Mouse (Mus musculus): ENCODE results near the gene B3gnt7. TPM values are rescaled to one million over a fixed set of nuclear protein-coding genes. Genes with fewer than 3 reads are reported as not detected.

The B3gnt7 gene
- total and polyA plus RNA-seq, 2 experiments from 2014 or later: 14.5 to 15.0 TPM

GRCm38 (mm10) chr1:86294472-86294871, 8.2 kb upstream of the B3gnt7 start:
- no peak for TF ChIP-seq CTCF (IDR thresholded peaks at IDR 0.05)
- DNase-seq (ENCODE audit: low spot score) (peak; percentile 54), ATAC-seq (ENCODE audit: low FRiP score) (peak; percentile 70; the same call in 1 of the 2 replicates)
- no peak overlapping the region for H3K4me2 ChIP-seq (ENCODE audit: low read depth, low read length, poor library complexity, severe bottlenecking)
- H3K9ac ChIP-seq (replicated peaks; ENCODE audit: low read length, poor library complexity, severe bottlenecking): no peak overlapping the region
- no peak overlapping the region for H3K27ac ChIP-seq (ENCODE audit: low read depth, low read length)
- 22% methylated on average over 4 of the region's 4 CpGs for WGBS
- H3K27me3 ChIP-seq (ENCODE audit: insufficient read depth, low read length): no peaks in the 10 kb centered on the region
- H3K36me3 ChIP-seq (ENCODE audit: insufficient read depth, low read length): no peaks in the 10 kb centered on the region
- H3K4me3 ChIP-seq (ENCODE audit: low read depth, low read length): no peak overlapping the region
- H3K9me3 ChIP-seq (ENCODE audit: low read length): no peaks in the 10 kb centered on the region
- H3K4me1 ChIP-seq (ENCODE audit: insufficient read depth, low read length): no peaks in the 10 kb centered on the region

- H3K4me2 ChIP-seq (ENCODE audit: low read depth, low read length, poor library complexity, severe bottlenecking): no peak overlapping the region
- H3K27me3 ChIP-seq (ENCODE audit: insufficient read depth, low read length): no peaks in the 10 kb centered on the region
- TF ChIP-seq CTCF (IDR thresholded peaks at IDR 0.05): no peak
- H3K9ac ChIP-seq (replicated peaks; ENCODE audit: low read length, poor library complexity, severe bottlenecking): no peak overlapping the region
- no peaks in the 10 kb centered on the region for H3K36me3 ChIP-seq (ENCODE audit: insufficient read depth, low read length)
- no peak for DNase-seq (ENCODE audit: low spot score)
- H3K9me3 ChIP-seq (ENCODE audit: low read length): no peaks in the 10 kb centered on the region
- WGBS: 44% methylated on average over 2 of the region's 2 CpGs
- peaks cover 5% of the 10 kb centered on the region; the same call in 1 of the 2 replicates for H3K4me1 ChIP-seq (ENCODE audit: insufficient read depth, low read length)
- ATAC-seq (ENCODE audit: low FRiP score): no peak
- no peak overlapping the region for H3K27ac ChIP-seq (ENCODE audit: low read depth, low read length)
- H3K4me3 ChIP-seq (ENCODE audit: low read depth, low read length): no peak overlapping the region
These were observed 2.5 kb upstream of the B3gnt7 start for GRCm38 (mm10) chr1:86300093-86300492.

- Histone ChIP-seq H3K9me3 (ENCODE audit: low read length) (no peaks in the 10 kb centered on the region), H3K27ac (ENCODE audit: low read depth, low read length) (no peak overlapping the region), H3K4me1 (ENCODE audit: insufficient read depth, low read length) (peaks cover 5% of the 10 kb centered on the region; the same call in 1 of the 2 replicates), H3K36me3 (ENCODE audit: insufficient read depth, low read length) (peaks cover under 1% of the 10 kb centered on the region; the same call in 1 of the 2 replicates), H3K4me3 (ENCODE audit: low read depth, low read length) (no peak overlapping the region), H3K27me3 (ENCODE audit: insufficient read depth, low read length) (no peaks in the 10 kb centered on the region), H3K4me2 (ENCODE audit: low read depth, low read length, poor library complexity, severe bottlenecking) (no peak overlapping the region), H3K9ac (replicated peaks; ENCODE audit: low read length, poor library complexity, severe bottlenecking) (no peak overlapping the region)
- TF ChIP-seq CTCF (IDR thresholded peaks at IDR 0.05): no peak
- no peak for ATAC-seq (ENCODE audit: low FRiP score)
- WGBS: 53% methylated on average over 7 of the region's 7 CpGs
- DNase-seq (ENCODE audit: low spot score): no peak
These were observed 1.9 kb upstream of the B3gnt7 start for GRCm38 (mm10) chr1:86300731-86301130.

- no peak for ATAC-seq (ENCODE audit: low FRiP score)
- Histone ChIP-seq H3K9ac (replicated peaks; ENCODE audit: low read length, poor library complexity, severe bottlenecking) (no peak overlapping the region), H3K4me1 (ENCODE audit: insufficient read depth, low read length) (peaks cover 5% of the 10 kb centered on the region; the same call in 1 of the 2 replicates), H3K27me3 (ENCODE audit: insufficient read depth, low read length) (no peaks in the 10 kb centered on the region), H3K9me3 (ENCODE audit: low read length) (no peaks in the 10 kb centered on the region), H3K4me2 (ENCODE audit: low read depth, low read length, poor library complexity, severe bottlenecking) (no peak overlapping the region), H3K27ac (ENCODE audit: low read depth, low read length) (no peak overlapping the region), H3K4me3 (ENCODE audit: low read depth, low read length) (no peak overlapping the region), H3K36me3 (ENCODE audit: insufficient read depth, low read length) (peaks cover 7% of the 10 kb centered on the region)
- whole genome bisulfite sequencing: 60% methylated on average over 6 of the region's 6 CpGs
- TF ChIP-seq CTCF (IDR thresholded peaks at IDR 0.05): peak; percentile 21; the same call in 1 of the 2 replicates
- peak; percentile 12 for DNase-seq (ENCODE audit: low spot score)
These were observed 1.2 kb upstream of the B3gnt7 start for GRCm38 (mm10) chr1:86301221-86302091.

GRCm38 (mm10) chr1:86303063-86303872, 636 bp downstream of the B3gnt7 start:
- Histone ChIP-seq H3K4me1 (ENCODE audit: insufficient read depth, low read length) (peaks cover 5% of the 10 kb centered on the region; the same call in 1 of the 2 replicates), H3K27me3 (ENCODE audit: insufficient read depth, low read length) (no peaks in the 10 kb centered on the region), H3K9ac (replicated peaks; ENCODE audit: low read length, poor library complexity, severe bottlenecking) (peak overlapping the region; percentile 80), H3K4me3 (ENCODE audit: low read depth, low read length) (peak overlapping the region; percentile 77), H3K4me2 (ENCODE audit: low read depth, low read length, poor library complexity, severe bottlenecking) (peak overlapping the region; percentile 79), H3K27ac (ENCODE audit: low read depth, low read length) (peak overlapping the region; percentile 62), H3K9me3 (ENCODE audit: low read length) (no peaks in the 10 kb centered on the region), H3K36me3 (ENCODE audit: insufficient read depth, low read length) (peaks cover 10% of the 10 kb centered on the region)
- DNase-seq (ENCODE audit: low spot score): peak; percentile 51
- peak; percentile 78 for ATAC-seq (ENCODE audit: low FRiP score)
- under 1% methylated on average over 64 of the region's 65 CpGs for WGBS
- peak; percentile 44 for TF ChIP-seq CTCF (IDR thresholded peaks at IDR 0.05)

All from midbrain, postnatal 0 days (tissue).